Mouse (Mus musculus): Measurements from ENCODE around the gene Hspbap1.

The Hspbap1 gene

GRCm38 (mm10) chr16:35872410-35873006, 102.3 kb downstream of the Hspbap1 start:
- no peak for DNase-seq (ENCODE audit: low spot score)

GRCm38 (mm10) chr16:35874416-35874815, 104.2 kb downstream of the Hspbap1 start:
- peak; percentile 64 for DNase-seq (ENCODE audit: low spot score)
